Mouse (Mus musculus) testis, adult 2 months (tissue): Measurements from ENCODE around the gene Tbxas1. TPM values are rescaled to one million over a fixed set of nuclear protein-coding genes. Genes with fewer than 3 reads are reported as not detected.
A peak's percentile ranks its signal among the peaks of the same experiment; 100 is the strongest.

Experiments
- H3K27ac ChIP-seq: fragments of 200-500 bp; 2 replicates; pipeline ENCODE4 v1.5.1; 2012; ENCODE audit warnings: low read depth, low read length; ENCODE audit not compliant: control insufficient read depth, insufficient read depth
- H3K27me3 ChIP-seq: fragments of 200-500 bp; 2 replicates; pipeline ENCODE4 v1.6.1; 2012; ENCODE audit warnings: mild to moderate bottlenecking, low read length, moderate library complexity; ENCODE audit not compliant: control insufficient read depth, insufficient read depth
- H3K36me3 ChIP-seq: fragments of 200-500 bp; 2 replicates; pipeline ENCODE4 v1.6.1; 2012; ENCODE audit warnings: mild to moderate bottlenecking, low read length; ENCODE audit not compliant: control insufficient read depth, insufficient read depth
- H3K4me1 ChIP-seq: fragments of 200-500 bp; 2 replicates; pipeline ENCODE4 v1.6.1; 2012; ENCODE audit warnings: low read length; ENCODE audit not compliant: control insufficient read depth, insufficient read depth
- H3K4me3 ChIP-seq: fragments of 200-500 bp; 2 replicates; pipeline ENCODE4 v1.5.1; 2012; ENCODE audit warnings: low read depth, mild to moderate bottlenecking, low read length, moderate library complexity, mixed read lengths; ENCODE audit not compliant: control insufficient read depth
- CTCF ChIP-seq: fragments of 200-500 bp; IDR thresholded peaks from 2 replicates; pipeline ENCODE4 v1.5.1; 2012; ENCODE audit warnings: low read depth, mild to moderate bottlenecking, inconsistent platforms, low read length, moderate library complexity; ENCODE audit not compliant: control insufficient read depth, insufficient read depth, insufficient replicate concordance
- POLR2A ChIP-seq: fragments of 200-500 bp; IDR thresholded peaks from 2 replicates; pipeline ENCODE4 v1.6.1; 2012; ENCODE audit warnings: low read depth, mild to moderate bottlenecking, inconsistent platforms, low read length, moderate library complexity; ENCODE audit not compliant: control insufficient read depth
- polyA plus RNA-seq: library from polyadenylated mRNA; depleted of rRNA; stranded (reverse); fragments of >200 nt; gene quantifications from 2 replicates; pipeline ENCODE4 v1.2.3, GENCODE M21; 2012; rRNA removed

Tbxas1 gene
- 0.16 and 0.53 TPM in 2 replicates for polyA plus RNA-seq

DNA sequence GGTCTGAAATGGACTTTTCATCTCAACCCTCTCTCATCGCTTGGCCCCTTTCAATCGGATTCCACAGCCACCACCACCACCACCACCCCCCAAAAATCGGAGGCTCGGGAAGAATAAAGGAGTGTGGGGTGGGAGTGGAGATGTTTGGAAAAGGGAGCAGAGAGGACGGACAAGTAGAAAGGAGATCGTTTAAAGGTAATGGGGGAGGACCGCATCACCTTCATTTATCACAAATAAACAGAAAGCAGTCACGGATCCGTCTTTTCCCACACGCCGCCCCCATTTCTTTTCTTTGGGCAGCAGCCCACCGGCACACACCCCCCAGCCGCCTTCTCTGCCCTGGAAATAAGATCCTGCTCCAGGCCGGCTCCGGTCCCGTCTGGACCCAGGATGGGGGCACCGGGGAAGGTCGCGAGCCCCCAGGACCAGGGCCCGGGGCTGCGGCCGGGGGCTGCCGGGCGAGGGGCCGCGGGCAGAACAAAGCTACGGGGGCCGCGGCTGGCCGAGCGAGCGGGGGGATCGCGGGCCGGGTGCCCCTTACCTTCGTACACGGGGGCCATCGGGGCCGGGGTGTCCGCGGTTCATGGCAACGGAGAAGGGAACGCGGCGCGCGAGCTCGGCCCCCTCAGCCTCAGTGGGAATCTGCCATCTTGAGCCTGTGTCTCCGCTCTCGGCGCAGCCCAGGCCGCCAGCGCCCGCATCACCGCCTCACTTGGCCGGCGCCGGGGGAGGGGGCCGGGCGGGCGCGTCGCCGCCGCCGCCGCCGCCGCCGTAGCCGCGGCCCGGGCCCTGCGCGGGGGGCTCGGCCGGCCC lies at the start of gene Tbxas1:
Tbxas1 (plus strand) TSS at position 147 of the 813 bp plus-strand sequence.
- no peak for TF ChIP-seq CTCF
- TF ChIP-seq POLR2A = no peak
- Histone ChIP-seq H3K4me3 (peak within 1 kb of the TSS; percentile 96), H3K27me3 (no peaks in the 10 kb centered on the region), H3K27ac (peak within 1 kb of the TSS; percentile 85), H3K36me3 (no peaks in the 10 kb centered on the region), H3K4me1 (peaks cover 8% of the 10 kb centered on the region)

DNA sequence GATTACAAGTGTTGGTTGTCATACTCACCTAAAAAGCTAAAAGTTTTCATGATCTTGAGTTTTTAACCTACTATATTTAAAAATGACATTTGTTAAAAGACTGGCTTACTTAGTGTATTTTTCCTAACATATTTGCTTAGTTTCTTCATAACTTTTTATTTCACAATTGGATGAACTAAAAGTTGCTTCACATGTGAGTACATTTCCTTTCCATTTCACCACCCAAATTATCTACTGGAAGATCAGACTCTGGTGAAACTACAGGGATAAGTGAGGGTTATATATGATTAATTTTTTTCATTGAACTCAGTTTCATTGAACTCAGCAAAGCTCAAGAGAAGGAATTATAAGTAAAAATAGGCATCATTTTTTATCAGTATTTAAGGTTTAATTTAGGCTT lies 49.3 kb upstream of the Tbxas1 start:
- Histone ChIP-seq H3K4me3 (no peak overlapping the region), H3K36me3 (no peaks in the 10 kb centered on the region), H3K4me1 (no peaks in the 10 kb centered on the region), H3K27me3 (no peaks in the 10 kb centered on the region), H3K27ac (no peak overlapping the region)
- TF ChIP-seq POLR2A (no peak), CTCF (no peak)

DNA sequence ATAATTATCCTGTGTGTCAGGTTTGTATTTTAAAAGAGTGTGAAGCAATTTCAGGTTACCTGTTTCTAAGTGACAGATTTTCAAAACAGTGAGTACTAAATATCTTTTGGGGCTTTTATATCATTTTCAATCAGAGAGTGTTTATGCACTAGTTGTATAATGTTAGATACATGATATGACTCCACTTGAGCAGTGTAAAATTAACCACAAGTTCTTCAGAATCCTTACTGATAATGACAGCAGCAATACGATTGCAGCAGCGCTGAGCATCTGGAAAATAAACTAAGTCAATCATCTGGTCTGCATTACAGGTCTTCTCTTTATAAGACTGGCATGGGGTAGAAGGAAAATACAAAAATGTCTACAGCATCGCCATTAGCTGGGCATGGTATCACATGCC lies 48.3 kb upstream of the Tbxas1 start:
- no peaks in the 10 kb centered on the region for H3K27me3 ChIP-seq
- no peaks in the 10 kb centered on the region for H3K4me1 ChIP-seq
- TF ChIP-seq CTCF (no peak), POLR2A (no peak)

DNA sequence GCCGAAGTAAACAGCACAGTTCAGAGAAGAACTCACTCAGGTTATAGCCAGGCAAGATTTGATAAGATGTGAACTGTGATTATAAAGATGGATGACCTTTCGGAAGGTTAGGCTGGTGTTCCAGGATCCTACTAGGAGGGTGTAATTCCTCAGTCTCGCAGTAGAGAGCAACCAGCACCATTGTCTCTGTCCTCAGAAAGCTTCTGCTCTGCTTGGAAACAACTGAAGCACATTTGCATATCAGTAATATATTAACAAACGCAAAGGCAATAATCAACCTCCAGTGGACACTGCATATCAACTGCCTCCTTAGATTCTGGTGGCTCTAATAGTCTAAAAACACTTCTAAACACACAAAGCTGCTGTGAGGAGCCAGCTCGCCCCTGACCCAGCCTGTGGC lies 47.8 kb upstream of the Tbxas1 start:
- TF ChIP-seq POLR2A (no peak), CTCF (no peak)
- Histone ChIP-seq H3K27ac (no peak overlapping the region), H3K4me3 (no peak overlapping the region), H3K27me3 (no peaks in the 10 kb centered on the region), H3K36me3 (no peaks in the 10 kb centered on the region), H3K4me1 (no peaks in the 10 kb centered on the region)

More for the DNA sequence above, 48.3 kb upstream of the Tbxas1 start:
- H3K36me3 ChIP-seq = no peaks in the 10 kb centered on the region
- H3K4me3 ChIP-seq = no peak overlapping the region
- no peak overlapping the region for H3K27ac ChIP-seq

DNA sequence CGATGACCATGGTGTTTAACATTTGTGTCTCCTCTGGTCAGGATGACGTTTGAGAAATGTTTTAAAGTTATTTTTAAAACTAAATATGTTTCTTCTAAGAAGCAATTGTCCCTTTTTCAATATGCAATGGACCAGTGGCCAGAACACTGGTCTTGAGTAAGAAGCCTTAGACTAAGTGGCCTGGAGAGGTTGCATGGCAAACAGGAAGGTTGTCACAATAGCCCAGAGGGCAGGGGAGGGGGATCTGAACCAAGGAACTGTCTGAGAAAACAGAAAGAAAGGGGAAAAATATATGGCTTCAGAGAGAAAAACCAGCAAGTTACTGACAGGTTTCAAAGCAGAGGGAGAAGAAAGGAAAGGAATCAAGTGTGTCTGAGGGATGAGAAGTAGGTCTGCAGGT lies 47.0 kb upstream of the Tbxas1 start:
- no peaks in the 10 kb centered on the region for H3K36me3 ChIP-seq
- no peak for TF ChIP-seq POLR2A
- no peak for TF ChIP-seq CTCF
- H3K4me1 ChIP-seq = no peaks in the 10 kb centered on the region; the same call in 1 of the 2 replicates
- H3K27ac ChIP-seq = no peak overlapping the region
- no peaks in the 10 kb centered on the region for H3K27me3 ChIP-seq
- H3K4me3 ChIP-seq = no peak overlapping the region

DNA sequence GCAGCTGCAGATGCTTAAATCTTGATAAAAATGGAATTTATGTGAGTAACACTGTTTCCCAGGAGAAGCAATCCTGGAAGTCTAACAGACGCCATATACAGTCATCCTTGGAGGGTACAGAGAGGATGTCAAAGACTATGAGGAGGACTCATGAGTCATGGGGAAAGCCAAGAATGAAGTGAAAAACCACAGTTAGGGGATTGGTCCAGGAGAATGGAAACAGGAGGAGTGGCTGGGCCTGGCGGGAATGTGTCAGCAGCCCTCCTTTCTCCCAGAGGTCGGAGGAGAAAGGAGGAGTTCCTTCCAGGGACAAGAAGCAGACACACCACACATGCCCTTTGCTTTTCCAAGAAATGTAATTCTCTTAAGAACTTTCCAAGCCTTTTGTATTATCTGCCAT lies 45.8 kb upstream of the Tbxas1 start:
- no peaks in the 10 kb centered on the region for H3K27me3 ChIP-seq
- no peak overlapping the region for H3K4me3 ChIP-seq
- H3K36me3 ChIP-seq = no peaks in the 10 kb centered on the region
- H3K4me1 ChIP-seq = no peaks in the 10 kb centered on the region; the same call in 1 of the 2 replicates
- TF ChIP-seq CTCF = no peak
- TF ChIP-seq POLR2A = no peak
- no peak overlapping the region for H3K27ac ChIP-seq

DNA sequence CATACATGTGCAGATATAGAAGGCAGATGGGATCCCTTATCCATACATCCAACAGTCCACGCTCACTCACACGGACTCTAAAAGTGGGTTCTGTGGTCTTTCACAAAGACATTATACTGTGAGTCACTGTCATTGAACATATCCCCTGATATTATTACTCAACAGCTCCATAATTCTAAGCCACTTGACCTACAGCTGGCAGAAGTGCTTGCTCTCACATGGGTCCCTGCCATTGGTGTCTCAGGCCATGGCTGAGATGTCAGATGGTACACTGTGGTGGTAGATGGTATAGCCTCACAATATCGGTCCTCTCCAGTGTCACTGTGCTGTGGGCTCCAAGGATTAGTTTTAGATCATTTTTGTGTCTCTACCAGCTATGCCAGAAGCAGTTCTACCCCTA lies 41.5 kb upstream of the Tbxas1 start:
- Histone ChIP-seq H3K4me3 (no peak overlapping the region), H3K27ac (no peak overlapping the region), H3K36me3 (no peaks in the 10 kb centered on the region), H3K27me3 (no peaks in the 10 kb centered on the region), H3K4me1 (no peaks in the 10 kb centered on the region; the same call in 1 of the 2 replicates)
- TF ChIP-seq POLR2A = no peak
- no peak for TF ChIP-seq CTCF
